Mouse (Mus musculus) heart, embryonic 10.5 days (tissue): ENCODE measurements around the gene Gapvd1. TPM values are rescaled to one million over a fixed set of nuclear protein-coding genes. Genes with fewer than 3 reads are reported as not detected.

Source experiments
- DNase-seq: peaks from one replicate; pipeline ENCODE4 v3.0.0-alpha.2; 2017; ENCODE audit warnings: low spot score
- H3K27ac ChIP-seq: fragments of 300-500 bp; sonication (generic); 2 replicates; pipeline ENCODE4 v1.5.1; 2016; ENCODE audit warnings: mild to moderate bottlenecking
- H3K27me3 ChIP-seq: fragments of 300-500 bp; sonication (generic); 2 replicates; pipeline ENCODE4 v1.6.1; 2016; ENCODE audit warnings: mild to moderate bottlenecking; ENCODE audit not compliant: poor library complexity, insufficient read depth, severe bottlenecking
- H3K36me3 ChIP-seq: fragments of 300-500 bp; sonication (generic); 2 replicates; pipeline ENCODE4 v1.6.1; 2016; ENCODE audit warnings: mild to moderate bottlenecking, moderate library complexity
- H3K4me1 ChIP-seq: fragments of 300-500 bp; sonication (generic); 2 replicates; pipeline ENCODE4 v1.6.1; 2016; ENCODE audit warnings: mild to moderate bottlenecking
- H3K4me3 ChIP-seq: fragments of 300-500 bp; sonication (generic); 2 replicates; pipeline ENCODE4 v1.5.1; 2016; ENCODE audit warnings: mild to moderate bottlenecking, moderate library complexity
- H3K9me3 ChIP-seq: fragments of 300-500 bp; sonication (generic); 2 replicates; pipeline ENCODE4 v1.6.1; 2016; ENCODE audit warnings: mild to moderate bottlenecking, moderate library complexity
- WGBS: fragments of 180-500 bp; shearing (Covaris S2); methylation state at CpG from one replicate; pipeline ENCODE4 v1.1.7; 2016; 5-methylcytosine and 5-hydroxymethylcytosine counted together
- polyA plus RNA-seq: library from polyadenylated mRNA; unstranded; fragments of >200 nt; fragmentation: Nextera tagmentation; extraction: Ambion mirVana; gene quantifications from 2 replicates; pipeline ENCODE4 v1.2.1, GENCODE M21; 2016

Gene Gapvd1
- polyA plus RNA-seq, 1 experiment from 2014 or later = 63.7 TPM

DNA sequence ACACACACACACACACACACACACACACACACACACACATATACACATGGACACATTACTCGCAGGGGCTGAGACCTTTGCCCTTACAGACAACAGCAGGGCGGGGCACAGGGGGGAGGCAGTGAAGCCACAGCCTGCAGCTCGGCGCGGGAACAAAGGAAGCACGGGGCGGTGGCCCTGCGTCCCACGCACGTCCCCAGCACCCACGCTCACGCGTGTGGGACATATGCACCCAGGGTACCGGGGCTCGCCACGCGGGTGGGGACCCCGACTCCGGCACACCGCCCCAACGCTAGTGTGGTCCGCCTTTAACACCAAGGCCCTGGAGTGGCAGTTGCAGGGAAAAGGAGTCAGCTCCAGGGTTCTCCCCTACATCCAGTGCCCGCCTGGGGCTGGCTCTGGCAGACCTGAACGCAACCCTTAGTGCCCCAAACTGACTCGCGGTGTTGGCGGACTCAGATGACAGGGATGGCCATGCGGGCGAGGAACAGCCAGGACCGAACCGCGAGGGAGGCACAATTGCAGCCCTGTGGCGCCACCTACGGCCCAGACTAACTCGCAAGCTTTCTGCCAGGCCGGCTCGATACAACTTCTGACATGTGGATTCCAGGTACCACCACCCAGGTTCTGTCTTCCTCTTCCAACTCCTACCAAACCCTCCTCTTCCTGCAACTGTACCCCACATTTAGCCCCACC, 115.9 kb downstream of the Gapvd1 start:
- 0 out of 2 replicates have a peak, but pooled peaks cover 3% of the 10 kb centered on the region for H3K27me3 ChIP-seq
- WGBS = 23% methylated on average over 37 of the region's 37 CpGs
- peak overlapping the region; percentile 66 for H3K4me3 ChIP-seq
- no peaks in the 10 kb centered on the region for H3K36me3 ChIP-seq
- peak; percentile 92 for DNase-seq
- H3K9me3 ChIP-seq = no peaks in the 10 kb centered on the region
- peaks cover 25% of the 10 kb centered on the region for H3K4me1 ChIP-seq
- peak overlapping the region; percentile 86 for H3K27ac ChIP-seq

GRCm38 (mm10) chr2:34635249-34636165, 119.5 kb downstream of the Gapvd1 start:
- 75% methylated on average over 14 of the region's 14 CpGs for WGBS
- Histone ChIP-seq H3K27ac (no peak overlapping the region), H3K4me3 (no peak overlapping the region), H3K36me3 (no peaks in the 10 kb centered on the region), H3K27me3 (0 out of 2 replicates have a peak, but pooled peaks cover 3% of the 10 kb centered on the region), H3K4me1 (peaks cover 25% of the 10 kb centered on the region), H3K9me3 (no peaks in the 10 kb centered on the region)
- DNase-seq = no peak

DNA sequence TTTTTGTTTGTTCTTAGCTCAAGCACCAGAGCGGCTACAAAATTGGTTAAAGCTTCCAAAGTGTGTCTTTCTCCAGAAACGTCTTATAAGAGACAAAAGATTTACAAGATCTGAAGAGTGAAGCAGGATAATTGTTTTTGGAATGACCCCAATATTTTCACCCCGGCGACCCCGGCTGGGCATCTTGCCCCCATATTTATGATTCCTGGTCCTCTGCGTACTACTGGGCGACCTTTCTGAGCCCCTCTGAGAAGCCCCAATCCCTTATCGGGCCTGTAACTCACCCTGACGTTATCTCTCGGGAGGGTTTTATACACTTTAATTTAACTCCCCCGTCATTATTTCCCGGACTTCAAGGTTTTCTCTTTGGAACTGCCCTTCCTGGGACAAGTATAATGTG, 123.0 kb downstream of the Gapvd1 start:
- no peak for DNase-seq
- 85% methylated on average over 12 of the region's 12 CpGs for WGBS
- H3K36me3 ChIP-seq = no peaks in the 10 kb centered on the region
- no peak overlapping the region for H3K4me3 ChIP-seq
- H3K9me3 ChIP-seq = no peaks in the 10 kb centered on the region
- no peaks in the 10 kb centered on the region for H3K27me3 ChIP-seq
- peaks cover 40% of the 10 kb centered on the region for H3K4me1 ChIP-seq
- H3K27ac ChIP-seq = no peak overlapping the region

DNA sequence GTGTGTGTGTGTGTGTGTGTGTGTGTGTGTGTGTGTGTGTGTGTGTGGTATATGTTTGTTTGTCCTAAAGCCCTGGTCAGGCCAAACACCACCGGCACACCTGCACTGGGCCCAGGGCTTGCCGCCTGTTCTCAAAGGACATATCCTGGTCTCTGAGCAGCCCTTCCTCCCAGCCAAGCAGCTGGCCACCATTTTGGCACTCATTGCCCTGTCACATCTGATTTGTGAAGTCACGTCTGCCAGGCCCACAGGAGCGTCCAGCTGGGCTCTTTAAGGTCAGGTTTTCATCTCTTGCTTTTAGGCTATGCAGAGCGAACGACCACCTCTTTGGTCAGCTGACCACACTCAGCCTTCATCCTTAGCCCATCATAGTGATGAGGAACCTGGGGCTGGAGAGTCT, 124.6 kb downstream of the Gapvd1 start:
- Histone ChIP-seq H3K27me3 (no peaks in the 10 kb centered on the region), H3K36me3 (peaks cover 4% of the 10 kb centered on the region), H3K9me3 (no peaks in the 10 kb centered on the region), H3K27ac (no peak overlapping the region), H3K4me1 (peaks cover 33% of the 10 kb centered on the region), H3K4me3 (no peak overlapping the region)
- no peak for DNase-seq
- WGBS = 82% methylated on average over 6 of the region's 6 CpGs

DNA sequence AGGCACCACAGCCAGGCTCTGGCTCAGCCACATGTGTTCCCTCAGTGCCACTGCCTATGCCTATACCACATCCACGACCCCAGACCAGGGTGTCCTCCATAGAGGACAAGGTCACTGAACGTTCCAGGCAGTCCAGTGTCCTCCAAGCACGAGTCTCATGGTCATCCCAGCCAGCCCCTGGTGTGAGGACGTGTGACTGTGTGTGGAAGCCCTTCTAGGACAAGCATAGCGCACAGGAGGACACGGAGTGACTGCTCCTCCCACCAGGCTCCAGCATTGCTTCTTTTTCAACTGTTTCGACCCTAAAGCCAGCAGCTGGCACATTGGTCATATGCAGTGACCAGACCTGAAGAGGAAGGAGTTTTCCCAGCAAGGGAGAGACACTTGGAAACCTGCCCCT, 125.3 kb downstream of the Gapvd1 start:
- WGBS = 58% methylated on average over 7 of the region's 7 CpGs
- H3K4me3 ChIP-seq = no peak overlapping the region
- H3K4me1 ChIP-seq = peaks cover 31% of the 10 kb centered on the region
- H3K27me3 ChIP-seq = no peaks in the 10 kb centered on the region
- peaks cover 10% of the 10 kb centered on the region for H3K36me3 ChIP-seq
- H3K9me3 ChIP-seq = no peaks in the 10 kb centered on the region
- DNase-seq = no peak
- peak overlapping the region; percentile 12; the same call in 1 of the 2 replicates for H3K27ac ChIP-seq

- Histone ChIP-seq H3K4me1 (peaks cover 31% of the 10 kb centered on the region), H3K4me3 (no peak overlapping the region), H3K27me3 (no peaks in the 10 kb centered on the region), H3K9me3 (no peaks in the 10 kb centered on the region), H3K36me3 (peaks cover 15% of the 10 kb centered on the region), H3K27ac (peak overlapping the region; percentile 53)
- no peak for DNase-seq
- WGBS = 79% methylated on average over 4 of the region's 4 CpGs
These were observed 126.0 kb downstream of the Gapvd1 start for GRCm38 (mm10) chr2:34628903-34629540.

DNA sequence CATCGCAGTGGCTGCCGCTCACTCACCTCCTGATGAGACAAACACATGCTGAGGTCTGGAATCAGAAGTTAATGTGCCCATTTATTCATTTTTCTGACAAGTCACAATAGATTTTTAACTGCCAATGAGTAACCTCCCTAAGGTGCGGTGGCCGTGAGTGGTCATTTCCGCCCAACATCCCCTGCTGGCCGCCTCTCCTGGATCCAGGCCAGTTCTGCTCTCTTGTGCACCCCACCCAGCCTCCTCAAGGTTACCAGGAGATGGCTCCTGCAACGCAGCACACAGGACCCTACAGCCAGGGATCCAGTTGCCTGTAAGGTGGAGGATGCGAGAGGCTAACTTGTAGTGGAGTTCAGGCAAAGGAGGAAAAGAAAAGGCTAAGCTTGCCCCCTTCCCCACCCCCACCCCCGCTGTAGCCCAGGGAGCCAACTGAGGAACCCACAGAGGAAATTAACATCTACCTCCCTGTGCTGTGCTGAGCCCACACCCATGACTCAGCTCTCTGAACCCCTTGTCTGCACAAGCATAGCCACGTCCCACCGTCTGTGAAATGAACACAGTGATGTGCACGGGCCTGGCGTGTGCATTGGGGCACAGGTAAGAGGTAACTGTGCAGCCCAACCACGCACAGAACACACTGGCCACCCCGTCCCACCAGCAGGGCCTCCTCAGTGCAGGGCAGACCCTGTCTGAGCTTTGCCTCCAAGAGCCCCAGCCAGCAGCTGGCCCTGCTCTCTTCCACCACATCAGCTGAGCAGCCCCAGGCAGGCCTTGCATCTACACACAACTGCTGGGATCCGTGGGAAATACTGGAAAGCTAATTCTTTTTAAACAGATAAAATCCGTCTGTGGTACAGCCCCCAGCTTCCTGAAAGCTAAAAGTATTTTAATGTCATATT, 127.5 kb downstream of the Gapvd1 start:
- H3K36me3 ChIP-seq = peaks cover 24% of the 10 kb centered on the region
- H3K4me1 ChIP-seq = peaks cover 35% of the 10 kb centered on the region
- 0 out of 2 replicates have a peak overlapping the region, but pooled peaks have one; percentile 18 for H3K27ac ChIP-seq
- no peaks in the 10 kb centered on the region for H3K9me3 ChIP-seq
- WGBS = 67% methylated on average over 17 of the region's 17 CpGs
- no peaks in the 10 kb centered on the region for H3K27me3 ChIP-seq
- no peak for DNase-seq
- H3K4me3 ChIP-seq = no peak overlapping the region

Other genes starting within 250 kb of the Gapvd1 start
- gene Hspa5, start 16.7 kb upstream of the Gapvd1 start, polyA plus RNA-seq = 1,119 and 1,337 TPM in 2 replicates
- 39.3 and 40.2 TPM in 2 replicates for gene Rabepk, start 44.7 kb upstream of the Gapvd1 start, polyA plus RNA-seq
- 60.1 and 74.5 TPM in 2 replicates for gene Fbxw2, start 71.1 kb upstream of the Gapvd1 start, polyA plus RNA-seq
- gene Gm34653, start 77.8 kb upstream of the Gapvd1 start, polyA plus RNA-seq = not detected in 2 replicates
- 0.31 TPM in 1 of 2 replicates, not detected in the other for gene Cutal, start 119.2 kb upstream of the Gapvd1 start, polyA plus RNA-seq
- 77.5 and 96.6 TPM in 2 replicates for gene Psmd5, start 119.7 kb upstream of the Gapvd1 start, polyA plus RNA-seq
- gene Phf19, start 158.8 kb upstream of the Gapvd1 start, polyA plus RNA-seq = 3.1 and 3.9 TPM in 2 replicates
- 0.78 and 0.85 TPM in 2 replicates for gene Traf1, start 206.5 kb upstream of the Gapvd1 start, polyA plus RNA-seq